Comparison of ENCODE assay signal across 26 mouse cellular contexts in genomic region chr17:84835249-84835648, GRCm38 (mm10).
"Had no signal": no experiment of that assay in that cellular context is flagged by ENCODE, and none has a peak within 500 bp of the region (broad histone marks: within the 10 kb centered on the region; RNA-seq: fewer than 3 reads in every experiment).

No protein-coding gene starts in this region.

- H3K4me1 ChIP-seq: embryonic facial prominence, embryonic 10.5 days; embryonic facial prominence, embryonic 12.5 days; embryonic facial prominence, embryonic 13.5 days; embryonic facial prominence, embryonic 15.5 days; forebrain, embryonic 12.5 days; forebrain, embryonic 13.5 days; forebrain, embryonic 15.5 days had no signal

- H3K9me3 ChIP-seq: embryonic facial prominence, embryonic 10.5 days; embryonic facial prominence, embryonic 12.5 days; embryonic facial prominence, embryonic 13.5 days; embryonic facial prominence, embryonic 15.5 days; forebrain, embryonic 10.5 days; forebrain, embryonic 12.5 days; forebrain, embryonic 13.5 days; forebrain, embryonic 15.5 days had no signal

- DNase-seq: cerebellum, adult 2 months; cerebellum, adult 8-10 months; cerebellum, adult 9-10 months; cerebellum, adult 9-11 months; cerebellum, postnatal 10 days; cerebellum, postnatal 14 days; cerebellum, postnatal 25 days; cerebellum, postnatal 36 days; embryo, embryonic 11 days; forebrain, postnatal 0 days; gastrocnemius, adult 2 months; gastrocnemius, postnatal 10 days; gastrocnemius, postnatal 14 days; gastrocnemius, postnatal 25 days; gastrocnemius, postnatal 36 days; heart, adult 18-20 months; heart, adult 2 months had no signal

- H3K27ac ChIP-seq: embryonic facial prominence, embryonic 10.5 days; embryonic facial prominence, embryonic 12.5 days; embryonic facial prominence, embryonic 13.5 days; embryonic facial prominence, embryonic 15.5 days; forebrain, embryonic 10.5 days; forebrain, embryonic 12.5 days; forebrain, embryonic 13.5 days; forebrain, embryonic 15.5 days; gastrocnemius, adult 2 months; heart, adult 2 months had no signal

- H3K36me3 ChIP-seq: embryonic facial prominence, embryonic 10.5 days; embryonic facial prominence, embryonic 12.5 days; embryonic facial prominence, embryonic 13.5 days; embryonic facial prominence, embryonic 15.5 days; forebrain, embryonic 10.5 days; forebrain, embryonic 12.5 days; forebrain, embryonic 15.5 days had no signal

- H3K4me3 ChIP-seq: embryonic facial prominence, embryonic 10.5 days; embryonic facial prominence, embryonic 12.5 days; embryonic facial prominence, embryonic 13.5 days; embryonic facial prominence, embryonic 15.5 days; erythroblast, embryonic 14.5 days; forebrain, embryonic 10.5 days; forebrain, embryonic 12.5 days; forebrain, embryonic 13.5 days; forebrain, embryonic 15.5 days; gastrocnemius, adult 2 months; heart, adult 2 months had no signal

- H3K27me3 ChIP-seq: embryonic facial prominence, embryonic 12.5 days; embryonic facial prominence, embryonic 13.5 days; embryonic facial prominence, embryonic 15.5 days; forebrain, embryonic 12.5 days; forebrain, embryonic 13.5 days; forebrain, embryonic 15.5 days had no signal
